Mouse (Mus musculus) embryo, embryonic 10.5 days (tissue): ENCODE data around the gene Chst15.

Experiments
- DNase-seq: peaks from one replicate; pipeline ENCODE4 v3.0.0-alpha.2; 2015; ENCODE audit warnings: low spot score

Gene Chst15

GRCm38 (mm10) chr7:132226379-132227074, 90.5 kb downstream of the Chst15 start:
- peak; percentile 96 for DNase-seq

DNA sequence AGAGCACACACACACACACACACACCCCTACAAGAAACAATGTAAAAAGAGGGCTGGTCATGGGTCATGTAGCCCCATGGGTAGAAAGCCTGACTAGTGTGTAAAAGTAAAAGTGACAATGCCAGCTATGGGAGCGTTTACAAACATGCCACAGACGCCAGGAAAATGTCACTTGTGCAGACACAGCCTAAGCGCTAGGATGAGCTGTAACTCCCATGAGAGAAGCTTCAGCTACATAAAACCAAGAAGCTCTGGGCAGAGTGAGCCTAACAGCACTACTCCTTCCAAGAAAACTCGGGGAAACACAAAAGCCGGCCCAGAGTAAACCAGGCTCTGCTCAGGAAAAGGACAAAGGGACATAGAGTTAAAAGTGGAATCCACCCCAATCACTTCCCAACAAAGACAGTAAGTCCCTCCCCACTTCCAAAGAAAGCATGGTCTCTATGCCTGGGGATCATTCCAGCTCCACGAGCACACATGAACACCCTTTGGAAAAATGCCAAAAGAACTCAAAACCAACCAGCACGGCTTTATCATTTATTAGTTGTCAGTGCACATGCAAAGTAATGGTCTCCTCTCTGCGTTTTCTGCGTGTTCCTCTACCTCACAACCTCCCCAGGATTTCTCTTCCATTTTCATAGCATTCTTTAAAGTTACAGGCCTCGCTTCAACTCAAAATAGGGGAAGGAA, 93.4 kb downstream of the Chst15 start:
- no peak for DNase-seq

- DNase-seq, result no peak
Observed at GRCm38 (mm10) chr7:132214031-132214430, 103.0 kb downstream of the Chst15 start.

DNA sequence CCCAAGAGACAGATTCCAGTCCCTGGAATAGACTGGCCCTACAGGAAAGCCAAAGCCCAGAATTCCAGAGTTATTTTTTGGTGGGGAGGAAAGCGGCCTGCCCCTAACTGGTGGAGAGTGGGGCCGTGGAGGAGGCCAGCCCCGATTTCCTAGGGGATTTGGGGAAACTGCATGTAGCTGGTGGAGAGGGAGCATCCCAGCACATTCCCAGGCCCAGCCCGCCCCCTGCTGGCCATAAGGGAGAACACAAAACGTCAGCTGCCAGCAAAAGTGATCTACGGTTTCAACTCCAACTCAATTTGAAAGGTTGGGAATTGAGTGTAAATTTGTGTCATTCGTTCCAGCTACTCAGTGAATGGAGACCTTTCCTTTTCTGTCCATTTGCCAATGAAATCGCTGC, 103.6 kb downstream of the Chst15 start:
- peak; percentile 84 for DNase-seq

- no peak for DNase-seq
Observed at GRCm38 (mm10) chr7:132211920-132212701, 104.9 kb downstream of the Chst15 start.

- DNase-seq, result no peak
Observed at GRCm38 (mm10) chr7:132210616-132211015, 106.4 kb downstream of the Chst15 start.

- DNase-seq, result no peak
Observed at GRCm38 (mm10) chr7:132208946-132209651, 107.9 kb downstream of the Chst15 start.

GRCm38 (mm10) chr7:132204073-132204612, 112.9 kb downstream of the Chst15 start:
- peak; percentile 42 for DNase-seq

DNA sequence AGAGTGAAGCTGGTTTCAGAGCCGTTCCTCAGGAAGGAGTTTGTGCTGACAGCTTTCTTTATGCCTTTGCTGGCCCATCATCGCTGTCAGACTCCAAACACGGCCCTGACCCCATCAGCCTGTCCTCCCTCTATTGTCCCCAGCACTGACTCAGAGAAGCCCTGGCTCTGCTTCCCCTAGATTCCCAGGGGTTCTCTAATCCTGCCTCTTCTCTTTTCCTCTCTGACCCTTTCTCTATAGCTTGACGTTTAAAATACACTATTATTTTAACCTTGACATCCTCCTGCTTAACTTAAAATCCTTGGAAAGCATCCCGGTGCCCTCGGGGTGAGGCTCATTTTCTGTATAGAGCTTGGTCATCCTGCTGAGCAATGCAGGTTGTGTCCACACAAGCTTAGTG, 117.3 kb downstream of the Chst15 start:
- DNase-seq, result no peak

DNA sequence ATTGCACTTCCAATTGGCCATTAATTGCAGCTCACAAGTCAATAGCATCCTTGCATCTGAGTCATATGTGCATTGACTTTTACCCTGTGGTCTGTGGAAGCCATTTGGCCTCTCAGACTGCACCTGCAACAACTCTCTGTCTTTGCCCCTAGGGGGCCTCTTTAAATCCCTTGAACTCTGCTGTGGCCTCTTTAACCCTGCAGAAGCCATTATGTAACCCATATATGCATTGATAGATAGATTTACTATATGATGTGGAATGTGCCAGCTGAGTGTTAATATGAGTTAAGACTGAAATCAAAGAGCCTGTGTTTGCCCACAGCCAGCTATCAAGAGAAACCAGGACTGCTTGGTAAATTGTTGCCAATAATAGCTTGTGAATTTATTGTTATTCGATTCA, 118.2 kb downstream of the Chst15 start:
- DNase-seq, result peak; percentile 19

- DNase-seq, result peak; percentile 22
Observed at GRCm38 (mm10) chr7:132197817-132198475, 119.1 kb downstream of the Chst15 start.

DNA sequence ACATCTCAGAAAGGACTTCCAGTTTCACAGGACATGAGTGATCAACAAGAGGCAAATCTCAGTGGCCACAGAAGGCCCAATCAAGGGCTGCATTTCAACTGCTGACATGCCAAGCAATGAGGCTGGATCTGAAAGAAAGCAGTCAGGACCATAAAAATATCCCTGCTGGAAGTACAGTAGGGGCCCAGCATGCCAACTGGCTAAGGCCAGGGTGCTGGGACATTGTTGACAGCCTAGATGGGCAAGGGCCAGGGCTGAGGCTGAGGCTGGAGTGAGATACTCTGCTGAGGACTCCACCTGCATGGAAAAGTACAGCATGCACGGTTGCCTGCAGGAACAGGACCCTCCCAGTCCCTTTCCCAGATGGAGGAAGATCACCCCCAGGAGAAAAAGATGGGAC, 120.4 kb downstream of the Chst15 start:
- no peak for DNase-seq

GRCm38 (mm10) chr7:132193606-132194005, 123.4 kb downstream of the Chst15 start:
- DNase-seq, result no peak

DNA sequence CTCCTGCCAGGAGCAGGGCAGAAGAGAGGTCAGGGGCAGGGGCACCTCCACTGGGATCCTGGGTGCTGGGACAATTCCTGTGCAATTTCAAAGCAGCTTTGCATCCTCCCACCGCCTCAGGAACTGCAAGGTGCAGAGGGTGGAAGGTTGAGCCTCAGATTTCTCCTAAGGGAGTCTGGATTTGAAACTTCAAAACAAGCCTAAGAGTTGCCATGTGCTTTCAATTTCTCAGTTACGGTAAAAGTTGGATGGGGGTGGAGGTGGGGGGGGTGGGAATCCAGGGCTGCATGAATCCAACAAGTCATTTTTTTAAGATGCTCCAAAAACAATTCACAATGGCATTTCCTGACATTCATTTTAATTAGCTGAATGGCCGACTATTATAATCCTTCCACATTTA, 129.6 kb downstream of the Chst15 start:
- no peak for DNase-seq
